Mouse (Mus musculus): ENCODE measurements at regions not wholly inside any gene's neighbourhood (a gene's known extent, or its start where the extent isn't known, plus 50 kb on each side); places are given as distances from the start of the nearest gene placed in this dataset.

DNA sequence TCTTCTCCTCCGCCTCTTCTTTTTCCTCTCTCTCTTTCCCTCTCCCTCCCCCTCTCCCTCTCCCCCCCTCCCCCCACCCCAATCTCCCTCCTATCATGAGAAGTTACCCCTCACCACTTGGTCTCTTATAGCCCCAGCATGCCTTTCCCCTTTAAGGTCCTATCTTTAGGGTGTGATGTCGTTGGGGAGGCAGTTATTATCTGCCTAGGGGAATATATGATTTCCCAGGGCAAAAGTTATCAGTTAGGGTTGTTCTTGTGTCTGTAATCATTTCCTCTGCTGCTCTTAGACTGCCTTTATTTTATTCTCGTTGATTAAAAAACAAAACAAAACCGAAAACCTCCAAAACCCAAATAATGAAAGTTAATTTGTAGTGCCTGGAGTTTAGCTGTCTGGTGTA is 63.2 kb upstream of the Smox start:
- no peak for TF ChIP-seq CTCF (IDR thresholded peaks at IDR 0.05; ENCODE audit: low read depth, low read length)
- no peak for TF ChIP-seq POLR2A (IDR thresholded peaks at IDR 0.05; ENCODE audit: borderline replicate concordance, low read depth, low read length)
